ENCODE assay signal across 15 mouse cellular contexts in the genomic region with DNA sequence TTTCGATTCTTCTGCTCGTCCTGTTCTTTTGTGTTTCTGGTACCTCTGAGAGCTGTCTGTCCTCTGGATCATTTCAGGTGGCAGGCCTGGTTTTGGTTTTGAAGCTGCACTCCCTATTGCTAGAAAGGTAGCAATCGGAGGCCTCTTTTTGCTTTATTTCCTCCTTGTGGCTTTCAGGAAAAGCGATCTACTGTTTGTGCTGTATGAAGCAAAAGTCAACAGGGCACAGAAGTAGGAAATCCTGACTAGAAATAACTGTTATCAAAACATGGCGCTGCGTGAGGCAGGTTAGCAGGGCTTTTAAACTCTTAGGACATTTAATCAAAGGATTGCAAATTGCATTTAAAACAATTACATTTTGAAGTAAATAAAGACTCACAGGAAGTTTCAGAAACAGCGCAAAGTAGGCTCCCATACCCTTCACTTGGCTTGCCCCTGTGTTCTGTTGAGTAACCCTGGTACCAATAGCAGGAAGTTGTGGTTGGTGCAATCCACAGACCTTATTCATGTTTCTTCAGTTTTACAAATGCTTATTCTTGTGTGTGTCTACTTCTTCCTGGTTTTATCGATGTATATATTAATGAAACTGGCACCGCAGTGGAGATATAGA. TPM values are rescaled to one million over a fixed set of nuclear protein-coding genes. Genes with fewer than 3 reads are reported as not detected.
A peak's percentile ranks its signal among the peaks of the same experiment; 100 is the strongest.
DNase-seq lines count a peak whose midpoint lies in the region; ATAC-seq lines count a peak whose summit lies in the region.
"Had no signal": no experiment of that assay in that cellular context is flagged by ENCODE, and none has a peak within 500 bp of the region (broad histone marks: within the 10 kb centered on the region; RNA-seq: fewer than 3 reads in every experiment).

No protein-coding gene starts in this region.

- no peak for ATAC-seq in heart, embryonic 15.5 days (replicated peaks; ENCODE audit: insufficient number of reproducible peaks, insufficient read depth, low FRiP score, low read depth)
- ATAC-seq in granulocyte monocyte progenitor cell, adult 5-6 weeks (replicated peaks; ENCODE audit: poor library complexity, severe bottlenecking): peak; percentile 85
- ATAC-seq in monocyte, adult 5-6 weeks (replicated peaks; ENCODE audit: insufficient number of reproducible peaks, low FRiP score, low TSS enrichment, poor library complexity, severe bottlenecking): peak; percentile 88
- ATAC-seq: forebrain, postnatal 0 days; intestine, embryonic 16.5 days had no signal

- no peaks in the 10 kb centered on the region for H3K9me3 ChIP-seq in heart, embryonic 15.5 days (replicated peaks)
- no peaks in the 10 kb centered on the region for H3K9me3 ChIP-seq in embryonic facial prominence, embryonic 10.5 days
- H3K9me3 ChIP-seq: embryonic facial prominence, embryonic 12.5 days; heart, embryonic 12.5 days; limb, embryonic 15.5 days had no signal

- H3K27ac ChIP-seq in heart, embryonic 15.5 days: peak overlapping the region; percentile 31; the same call in 1 of the 2 replicates
- H3K27ac ChIP-seq in embryonic facial prominence, embryonic 10.5 days (replicated peaks): no peak overlapping the region
- H3K27ac ChIP-seq: embryonic facial prominence, embryonic 12.5 days; limb, embryonic 15.5 days had no signal

- H3K4me2 ChIP-seq in heart, embryonic 15.5 days: no peak overlapping the region
- H3K4me2 ChIP-seq: embryonic facial prominence, embryonic 12.5 days; heart, embryonic 12.5 days; limb, embryonic 15.5 days had no signal

- no peak overlapping the region for H3K4me3 ChIP-seq in heart, embryonic 15.5 days
- no peak overlapping the region for H3K4me3 ChIP-seq in embryonic facial prominence, embryonic 10.5 days
- H3K4me3 ChIP-seq: embryonic facial prominence, embryonic 12.5 days; heart, embryonic 12.5 days; limb, embryonic 15.5 days; myocyte had no signal

- no peak overlapping the region for H3K9ac ChIP-seq in heart, embryonic 15.5 days
- H3K9ac ChIP-seq: embryonic facial prominence, embryonic 12.5 days; forebrain, postnatal 0 days; heart, embryonic 12.5 days; limb, embryonic 15.5 days had no signal

- no peaks in the 10 kb centered on the region for H3K36me3 ChIP-seq in heart, embryonic 15.5 days
- H3K36me3 ChIP-seq in embryonic facial prominence, embryonic 10.5 days (replicated peaks): no peaks in the 10 kb centered on the region
- H3K36me3 ChIP-seq: embryonic facial prominence, embryonic 12.5 days; heart, embryonic 12.5 days; limb, embryonic 15.5 days had no signal

- WGBS in heart, embryonic 15.5 days: 73% methylated on average over 9 of the region's 9 CpGs
- 87% methylated on average over 9 of the region's 9 CpGs for WGBS in embryonic facial prominence, embryonic 10.5 days

- H3K4me1 ChIP-seq in heart, embryonic 15.5 days (replicated peaks): peaks cover 18% of the 10 kb centered on the region
- H3K4me1 ChIP-seq in embryonic facial prominence, embryonic 10.5 days: no peaks in the 10 kb centered on the region
- H3K4me1 ChIP-seq: embryonic facial prominence, embryonic 12.5 days had no signal

- DNase-seq in heart, adult 8-10 months (ENCODE audit: low spot score): no peak
- DNase-seq in 416B (ENCODE audit: low read depth): peak; percentile 88
- no peak for DNase-seq in embryo, embryonic 11 days
- no peak for DNase-seq in embryonic facial prominence, embryonic 10.5 days (ENCODE audit: low spot score)
- DNase-seq in ovary, adult 18-20 months (ENCODE audit: low spot score): no peak
- DNase-seq: forebrain, postnatal 0 days; right cerebral cortex, adult 18-20 months had no signal

- H3K27me3 ChIP-seq in heart, embryonic 15.5 days: no peaks in the 10 kb centered on the region
- no peaks in the 10 kb centered on the region for H3K27me3 ChIP-seq in embryonic facial prominence, embryonic 10.5 days (replicated peaks; ENCODE audit: low read depth, poor library complexity, severe bottlenecking)
- H3K27me3 ChIP-seq: embryonic facial prominence, embryonic 12.5 days; heart, embryonic 12.5 days; limb, embryonic 15.5 days had no signal

RNA-seq across cellular contexts. Expression of a gene that starts 12.7 kb away (rescaled TPM):
- polyA plus RNA-seq in heart, embryonic 15.5 days (2015; fragmentation: Nextera tagmentation; extraction: Ambion mirVana): 61.8 and 73.2 TPM in 2 replicates
- 10 to 100 TPM; 47.6 to 53.7 (median 51.1) TPM for total RNA-seq in heart, adult 8-10 months (2022)
- total RNA-seq in granulocyte monocyte progenitor cell, adult 5-6 weeks (2014; fragmentation: Nextera tagmentation): 21.5 and 23.6 TPM in 2 replicates
- total RNA-seq in granulocyte monocyte progenitor cell, adult 5-6 weeks (2017): 33.9 and 42.4 TPM in 2 replicates
- total RNA-seq in monocyte, adult 5-6 weeks (2017): 17.2 to 25.0 TPM (median 23.6 TPM) in 3 replicates
- 22.2 and 22.5 TPM in 2 replicates for polyA plus RNA-seq in embryonic facial prominence, embryonic 10.5 days (2016; fragmentation: Nextera tagmentation; extraction: Ambion mirVana)
